Mouse (Mus musculus): Measurements from ENCODE around the gene Slc4a8.

The Slc4a8 gene

GRCm38 (mm10) chr15:100731081-100731480 lies 30.5 kb upstream of the Slc4a8 start:
- H3K27me3 ChIP-seq (ENCODE audit: control insufficient read depth, insufficient read depth, low read length, poor library complexity, severe bottlenecking): no peaks in the 10 kb centered on the region
- H3K36me3 ChIP-seq (ENCODE audit: control insufficient read depth, insufficient read depth, low read length, poor library complexity, severe bottlenecking): no peaks in the 10 kb centered on the region
- DNase-seq (ENCODE audit: low read depth, low spot score): no peak

GRCm38 (mm10) chr15:100732580-100732979 lies 29.0 kb upstream of the Slc4a8 start:
- peak; percentile 88 for DNase-seq (ENCODE audit: low read depth, low spot score)
- Histone ChIP-seq H3K36me3 (ENCODE audit: control insufficient read depth, insufficient read depth, low read length, poor library complexity, severe bottlenecking) (no peaks in the 10 kb centered on the region), H3K27me3 (ENCODE audit: control insufficient read depth, insufficient read depth, low read length, poor library complexity, severe bottlenecking) (no peaks in the 10 kb centered on the region)

- Histone ChIP-seq H3K27me3 (ENCODE audit: control insufficient read depth, insufficient read depth, low read length, poor library complexity, severe bottlenecking) (no peaks in the 10 kb centered on the region), H3K36me3 (ENCODE audit: control insufficient read depth, insufficient read depth, low read length, poor library complexity, severe bottlenecking) (no peaks in the 10 kb centered on the region)
- no peak for DNase-seq (ENCODE audit: low read depth, low spot score)
Measured at GRCm38 (mm10) chr15:100735095-100735952, 26.2 kb upstream of the Slc4a8 start.

GRCm38 (mm10) chr15:100735953-100736300 lies 25.6 kb upstream of the Slc4a8 start:
- H3K36me3 ChIP-seq (ENCODE audit: control insufficient read depth, insufficient read depth, low read length, poor library complexity, severe bottlenecking): no peaks in the 10 kb centered on the region
- no peak for DNase-seq (ENCODE audit: low read depth, low spot score)
- H3K27me3 ChIP-seq (ENCODE audit: control insufficient read depth, insufficient read depth, low read length, poor library complexity, severe bottlenecking): no peaks in the 10 kb centered on the region

GRCm38 (mm10) chr15:100737667-100738066 lies 23.9 kb upstream of the Slc4a8 start:
- DNase-seq (ENCODE audit: low read depth, low spot score): peak; percentile 48
- Histone ChIP-seq H3K36me3 (ENCODE audit: control insufficient read depth, insufficient read depth, low read length, poor library complexity, severe bottlenecking) (no peaks in the 10 kb centered on the region), H3K27me3 (ENCODE audit: control insufficient read depth, insufficient read depth, low read length, poor library complexity, severe bottlenecking) (no peaks in the 10 kb centered on the region)

GRCm38 (mm10) chr15:100738351-100738781 lies 23.2 kb upstream of the Slc4a8 start:
- no peaks in the 10 kb centered on the region for H3K27me3 ChIP-seq (ENCODE audit: control insufficient read depth, insufficient read depth, low read length, poor library complexity, severe bottlenecking)
- no peak for DNase-seq (ENCODE audit: low read depth, low spot score)
- no peaks in the 10 kb centered on the region for H3K36me3 ChIP-seq (ENCODE audit: control insufficient read depth, insufficient read depth, low read length, poor library complexity, severe bottlenecking)

GRCm38 (mm10) chr15:100739442-100739841 lies 22.1 kb upstream of the Slc4a8 start:
- Histone ChIP-seq H3K36me3 (ENCODE audit: control insufficient read depth, insufficient read depth, low read length, poor library complexity, severe bottlenecking) (no peaks in the 10 kb centered on the region), H3K27me3 (ENCODE audit: control insufficient read depth, insufficient read depth, low read length, poor library complexity, severe bottlenecking) (no peaks in the 10 kb centered on the region)
- DNase-seq (ENCODE audit: low read depth, low spot score): no peak

GRCm38 (mm10) chr15:100743238-100743637 lies 18.3 kb upstream of the Slc4a8 start:
- DNase-seq (ENCODE audit: low read depth, low spot score): no peak
- H3K36me3 ChIP-seq (ENCODE audit: control insufficient read depth, insufficient read depth, low read length, poor library complexity, severe bottlenecking): no peaks in the 10 kb centered on the region
- no peaks in the 10 kb centered on the region for H3K27me3 ChIP-seq (ENCODE audit: control insufficient read depth, insufficient read depth, low read length, poor library complexity, severe bottlenecking)

GRCm38 (mm10) chr15:100746478-100747120 lies 14.9 kb upstream of the Slc4a8 start:
- H3K27me3 ChIP-seq (ENCODE audit: control insufficient read depth, insufficient read depth, low read length, poor library complexity, severe bottlenecking): no peaks in the 10 kb centered on the region
- H3K36me3 ChIP-seq (ENCODE audit: control insufficient read depth, insufficient read depth, low read length, poor library complexity, severe bottlenecking): no peaks in the 10 kb centered on the region
- DNase-seq (ENCODE audit: low read depth, low spot score): no peak

- DNase-seq (ENCODE audit: low read depth, low spot score): no peak
- H3K36me3 ChIP-seq (ENCODE audit: control insufficient read depth, insufficient read depth, low read length, poor library complexity, severe bottlenecking): no peaks in the 10 kb centered on the region
- H3K27me3 ChIP-seq (ENCODE audit: control insufficient read depth, insufficient read depth, low read length, poor library complexity, severe bottlenecking): no peaks in the 10 kb centered on the region
Measured at GRCm38 (mm10) chr15:100747121-100747963, 14.2 kb upstream of the Slc4a8 start.

- no peaks in the 10 kb centered on the region for H3K36me3 ChIP-seq (ENCODE audit: control insufficient read depth, insufficient read depth, low read length, poor library complexity, severe bottlenecking)
- no peaks in the 10 kb centered on the region for H3K27me3 ChIP-seq (ENCODE audit: control insufficient read depth, insufficient read depth, low read length, poor library complexity, severe bottlenecking)
- no peak for DNase-seq (ENCODE audit: low read depth, low spot score)
Measured at GRCm38 (mm10) chr15:100748584-100748983, 13.0 kb upstream of the Slc4a8 start.

- DNase-seq (ENCODE audit: low read depth, low spot score): no peak
Measured at GRCm38 (mm10) chr15:100749751-100750538, 11.6 kb upstream of the Slc4a8 start.

GRCm38 (mm10) chr15:100752439-100752838 lies 9.1 kb upstream of the Slc4a8 start:
- DNase-seq (ENCODE audit: low read depth, low spot score): no peak
- no peaks in the 10 kb centered on the region for H3K27me3 ChIP-seq (ENCODE audit: control insufficient read depth, insufficient read depth, low read length, poor library complexity, severe bottlenecking)

More at GRCm38 (mm10) chr15:100749751-100750538, 11.6 kb upstream of the Slc4a8 start:
- no peaks in the 10 kb centered on the region for H3K36me3 ChIP-seq (ENCODE audit: control insufficient read depth, insufficient read depth, low read length, poor library complexity, severe bottlenecking)
- H3K27me3 ChIP-seq (ENCODE audit: control insufficient read depth, insufficient read depth, low read length, poor library complexity, severe bottlenecking): no peaks in the 10 kb centered on the region

GRCm38 (mm10) chr15:100753045-100753444 lies 8.5 kb upstream of the Slc4a8 start:
- Histone ChIP-seq H3K27me3 (ENCODE audit: control insufficient read depth, insufficient read depth, low read length, poor library complexity, severe bottlenecking) (no peaks in the 10 kb centered on the region), H3K36me3 (ENCODE audit: control insufficient read depth, insufficient read depth, low read length, poor library complexity, severe bottlenecking) (no peaks in the 10 kb centered on the region)
- no peak for DNase-seq (ENCODE audit: low read depth, low spot score)

More at GRCm38 (mm10) chr15:100752439-100752838, 9.1 kb upstream of the Slc4a8 start:
- no peaks in the 10 kb centered on the region for H3K36me3 ChIP-seq (ENCODE audit: control insufficient read depth, insufficient read depth, low read length, poor library complexity, severe bottlenecking)

All from splenic B cell, adult 2 months (primary cell).